Mouse (Mus musculus) liver, adult 10 weeks (tissue): Measurements from ENCODE around the gene Plxna1. TPM values are rescaled to one million over a fixed set of nuclear protein-coding genes. Genes with fewer than 3 reads are reported as not detected.

Source experiments
- polyA plus RNA-seq: library from polyadenylated mRNA; stranded (reverse); fragments of 350-450 nt; fragmentation: Illumina TruSeq; extraction: RNeasy Lipid Tissue Mini Kit (QIAGEN cat#74804); gene quantifications from one replicate; pipeline ENCODE4 v1.2.3, GENCODE M21; 2014; ENCODE audit warnings: low read depth, low replicate concordance

Plxna1 gene
- polyA plus RNA-seq = 0.58 TPM

GRCm38 (mm10) chr6:89362281-89363106 lies at the start of gene Plxna1:
Gene Plxna1 (minus strand): TSS chr6:89362620.

Other genes starting within 250 kb of the Plxna1 start
- gene Chchd6, start 233.0 kb upstream of the Plxna1 start, polyA plus RNA-seq = not detected